Mouse (Mus musculus): Measurements from ENCODE around the gene Fuk.
"Not testable (repeated sequence)": the region's sequence is repeated elsewhere in the genome, so short reads cannot be mapped to it uniquely, and the experiment has no call there.

Gene Fuk

DNA sequence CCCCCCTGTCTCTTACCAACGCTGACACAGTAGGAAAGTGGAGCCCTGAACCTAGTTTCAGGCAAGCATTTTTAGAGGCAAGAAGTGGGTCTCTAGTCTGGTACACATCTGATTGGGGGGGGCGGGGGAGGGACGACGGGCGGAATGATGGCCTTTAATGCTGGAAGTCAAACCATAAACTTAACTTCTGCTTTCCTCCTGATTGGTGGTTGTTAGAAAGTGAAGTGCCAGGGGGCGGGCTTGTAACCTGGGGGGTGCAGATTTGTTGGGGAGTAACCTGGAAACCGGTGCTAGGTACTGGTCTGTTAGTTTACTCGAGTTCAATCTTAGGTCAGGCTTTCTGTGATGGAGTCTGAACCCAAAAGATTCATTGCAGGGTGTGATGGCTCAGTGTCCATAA, 16.2 kb upstream of the Fuk start:
- peak; percentile 28 for DNase-seq

DNA sequence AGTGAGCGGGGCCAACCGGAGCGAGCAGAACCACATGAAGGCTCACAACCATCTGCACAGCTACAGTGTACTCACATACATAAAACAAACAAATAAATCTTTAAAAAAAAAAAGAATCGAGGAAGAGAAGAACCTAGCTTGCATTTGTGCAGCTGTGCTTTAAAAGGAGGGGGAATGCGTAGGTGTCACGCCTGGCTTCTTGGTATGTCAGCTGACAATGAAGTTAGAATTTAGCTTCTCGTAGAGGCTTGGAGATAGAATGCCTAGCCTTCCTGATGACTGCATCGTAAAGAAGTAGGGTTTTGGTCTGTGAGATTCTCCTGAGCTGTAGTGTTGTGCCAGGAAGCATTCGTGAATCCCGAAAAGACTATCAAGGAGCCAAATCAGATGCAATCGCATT, 15.7 kb upstream of the Fuk start:
- DNase-seq = no peak

DNA sequence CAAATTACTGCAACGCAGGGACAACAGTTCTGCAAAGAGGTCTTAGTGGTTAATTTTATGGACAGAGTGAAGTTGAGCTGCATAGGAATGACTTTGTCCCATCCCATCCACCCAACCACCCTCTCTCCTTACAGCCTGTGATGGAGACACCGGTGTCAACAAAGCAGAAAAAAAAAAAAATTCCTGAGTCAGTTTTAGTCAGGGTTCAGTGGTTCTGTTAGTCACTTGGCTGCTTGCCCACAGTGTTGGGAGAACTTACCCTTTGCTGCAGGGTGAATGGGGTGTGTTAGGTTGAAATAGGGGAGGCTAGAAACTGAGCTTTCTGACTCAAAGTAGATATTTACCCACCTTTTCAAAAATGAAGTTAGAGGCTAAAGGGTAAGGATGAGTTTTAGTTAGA, 15.1 kb upstream of the Fuk start:
- DNase-seq = no peak

DNA sequence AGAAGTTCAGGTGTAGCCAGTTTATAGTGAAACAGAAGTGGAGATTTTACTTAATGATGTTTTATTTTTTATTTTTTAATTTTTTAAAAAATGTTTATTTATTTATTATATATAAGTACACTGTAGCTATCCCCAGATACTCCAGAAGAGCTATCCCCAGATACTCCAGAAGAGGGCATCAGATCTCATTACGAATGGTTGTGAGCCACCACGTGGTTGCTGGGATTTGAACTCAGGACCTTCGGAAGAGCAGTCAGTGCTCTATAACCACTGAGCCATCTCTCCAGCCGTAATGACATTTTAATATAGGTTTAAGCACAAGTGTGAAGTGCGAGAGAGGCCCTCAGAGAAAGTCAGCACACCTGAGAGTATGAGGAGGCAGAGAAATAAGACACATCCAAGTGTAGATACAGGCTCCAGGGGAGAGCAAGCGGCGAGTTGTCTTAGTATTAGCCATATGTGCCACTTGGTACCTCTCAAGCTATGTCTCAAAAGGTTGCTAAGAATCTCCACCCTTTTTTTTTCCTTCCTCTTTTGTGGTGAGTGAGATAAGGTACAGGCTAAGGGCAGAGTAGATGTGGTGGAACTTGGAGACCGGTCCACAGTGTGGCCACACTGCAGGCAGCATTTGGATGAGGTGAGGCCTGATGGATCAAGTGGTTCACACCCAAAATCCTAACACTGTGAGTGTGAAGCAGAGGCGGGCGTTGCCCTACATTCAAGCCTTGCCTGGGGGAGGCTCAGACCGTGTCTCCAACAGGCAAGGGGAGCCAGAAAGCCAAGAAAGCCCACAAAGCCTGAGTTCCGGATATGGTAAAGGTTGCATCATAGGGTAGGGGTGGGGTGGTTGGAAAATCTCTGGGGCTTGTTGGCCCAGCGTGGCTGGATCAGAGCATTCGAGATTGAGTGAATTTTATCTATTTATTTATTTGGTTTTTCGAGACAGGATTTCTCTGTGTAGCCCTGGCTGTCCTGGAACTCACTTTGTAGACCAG, 9.6 kb upstream of the Fuk start:
- DNase-seq = peak; percentile 27

DNA sequence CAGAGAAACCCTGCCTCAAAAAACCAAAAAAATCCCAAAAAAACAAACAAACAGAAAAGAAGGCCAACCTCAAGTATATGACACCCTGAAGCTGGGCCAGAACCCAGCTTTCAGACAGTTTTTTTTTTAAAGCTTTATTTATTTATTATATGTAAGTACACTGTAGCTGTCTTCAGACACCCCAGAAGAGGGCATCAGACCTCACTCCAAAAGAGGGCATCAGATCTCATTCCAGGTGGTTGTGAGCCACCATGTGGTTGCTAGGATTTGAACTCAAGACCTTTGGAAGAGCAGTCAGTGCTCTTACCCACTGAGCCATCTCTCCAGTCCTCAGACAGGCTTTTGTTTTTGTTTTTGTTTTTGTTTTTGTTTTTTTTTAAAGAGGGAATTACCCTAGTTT, 7.6 kb upstream of the Fuk start:
- not testable (repeated sequence) for DNase-seq

DNA sequence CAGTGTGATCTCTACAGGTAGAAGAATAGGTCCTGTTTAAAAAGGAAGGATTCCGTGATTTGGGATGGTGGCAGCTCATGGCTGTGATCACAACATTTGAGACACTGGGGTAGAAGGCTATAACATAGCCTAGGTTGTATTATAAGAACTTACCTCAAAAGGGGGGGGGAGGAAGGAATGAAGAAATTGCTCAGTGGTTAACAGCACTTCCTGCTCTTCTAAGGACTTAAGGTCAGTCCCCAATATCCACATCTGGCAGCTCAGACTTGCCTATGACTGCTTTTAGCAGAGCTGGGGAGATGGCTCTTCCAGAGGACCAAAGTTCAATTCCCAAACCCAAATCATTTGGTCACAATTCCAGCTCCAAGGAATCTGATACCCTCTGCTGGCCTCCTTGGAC, 4.4 kb upstream of the Fuk start:
- DNase-seq = no peak

DNA sequence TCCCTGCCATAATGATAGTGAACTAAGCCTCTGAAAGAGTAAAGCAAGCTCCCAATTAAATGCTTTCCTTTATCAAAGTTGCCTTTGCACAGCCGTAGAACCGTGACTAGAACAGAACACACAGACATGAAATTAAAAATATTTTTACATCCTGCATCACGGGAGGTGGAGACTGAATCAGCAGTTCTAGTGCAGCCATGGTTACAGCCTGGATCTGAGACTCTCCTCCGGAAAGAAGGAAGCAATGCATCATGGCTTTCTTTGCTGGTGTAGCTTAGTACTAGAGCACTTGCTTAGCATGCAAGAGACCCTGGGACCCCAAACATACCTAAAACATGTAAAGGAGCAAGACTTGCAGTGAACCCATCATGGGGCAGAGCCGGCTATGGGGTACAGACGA, 3.1 kb upstream of the Fuk start:
- no peak for DNase-seq

DNA sequence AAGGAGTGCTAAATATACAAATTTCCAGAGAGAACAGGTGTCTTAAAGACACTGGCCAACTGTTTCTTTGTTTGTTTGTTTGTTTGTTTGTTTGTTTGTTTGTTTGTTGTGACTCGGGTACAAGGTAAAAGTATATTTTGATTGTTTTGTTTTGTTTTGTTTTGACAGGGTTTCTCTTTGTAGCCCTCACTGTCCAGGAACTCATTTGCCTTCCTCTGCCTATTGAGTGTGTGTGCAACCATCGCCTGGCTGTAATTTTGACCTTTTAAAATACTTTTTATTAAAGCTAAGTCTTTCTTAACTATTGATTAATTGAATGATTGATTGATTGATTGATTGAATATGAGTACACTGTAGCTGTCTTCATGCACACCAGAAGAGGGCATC, 284 bp upstream of the Fuk start:
- DNase-seq = no peak

DNA sequence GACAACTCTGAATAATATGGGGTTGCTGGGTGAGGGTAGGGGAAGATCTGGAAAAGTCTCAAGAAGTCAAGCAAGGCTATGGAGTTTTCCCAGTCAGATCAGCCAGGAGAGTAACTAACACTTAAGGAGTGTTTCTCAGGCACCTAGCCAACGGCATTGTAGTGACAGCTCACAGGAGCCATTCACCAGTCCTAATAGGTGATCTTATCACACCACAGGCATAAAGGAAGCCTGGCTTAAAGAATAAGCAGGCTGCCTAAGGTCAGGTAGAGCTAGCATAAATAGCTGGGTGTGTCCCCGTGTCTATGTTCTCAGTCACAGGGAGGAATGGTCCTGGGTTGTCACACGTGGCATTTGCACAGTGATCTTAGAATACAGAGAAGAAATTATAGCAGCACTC, 1.2 kb downstream of the Fuk start:
- DNase-seq = peak; percentile 29

DNA sequence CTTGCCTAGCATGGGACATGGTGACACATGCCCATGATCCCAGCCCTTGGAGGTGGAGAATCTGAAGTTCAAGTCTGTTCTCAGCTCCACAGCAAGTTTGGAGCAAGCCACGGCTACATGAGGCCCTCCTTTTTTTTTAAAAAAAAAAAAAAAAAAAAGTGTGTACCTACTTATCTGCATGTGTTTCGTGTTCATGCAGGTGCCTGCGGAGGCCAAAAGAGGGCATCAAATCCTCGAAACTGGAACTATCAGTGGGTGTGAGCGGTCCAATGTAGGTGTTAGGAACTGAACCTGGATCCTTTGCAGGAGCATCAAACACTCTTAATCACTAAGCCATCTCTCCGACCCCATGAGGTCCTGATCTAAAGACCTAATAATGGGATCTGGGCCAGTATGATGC, 4.8 kb downstream of the Fuk start:
- DNase-seq = no peak

DNA sequence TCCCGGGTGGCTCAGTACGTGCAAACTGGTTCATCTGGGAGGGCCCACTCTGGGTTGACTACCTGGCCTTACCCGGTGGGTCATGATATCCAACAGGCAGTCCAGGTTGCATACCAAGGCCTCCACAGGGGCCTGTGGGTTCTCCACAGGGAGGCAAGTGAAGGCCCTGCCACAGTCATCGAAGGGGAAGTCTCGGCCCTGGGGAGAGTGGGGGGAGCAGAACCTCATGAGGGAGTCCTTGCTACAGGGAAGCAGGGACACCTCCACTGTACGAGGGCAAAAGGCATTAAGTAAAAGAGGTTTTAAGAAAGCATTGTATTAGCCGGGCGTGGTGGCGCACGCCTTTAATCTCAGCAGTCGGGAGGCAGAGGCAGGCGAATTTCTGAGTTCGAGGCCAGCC, 6.5 kb downstream of the Fuk start:
- DNase-seq = no peak

DNA sequence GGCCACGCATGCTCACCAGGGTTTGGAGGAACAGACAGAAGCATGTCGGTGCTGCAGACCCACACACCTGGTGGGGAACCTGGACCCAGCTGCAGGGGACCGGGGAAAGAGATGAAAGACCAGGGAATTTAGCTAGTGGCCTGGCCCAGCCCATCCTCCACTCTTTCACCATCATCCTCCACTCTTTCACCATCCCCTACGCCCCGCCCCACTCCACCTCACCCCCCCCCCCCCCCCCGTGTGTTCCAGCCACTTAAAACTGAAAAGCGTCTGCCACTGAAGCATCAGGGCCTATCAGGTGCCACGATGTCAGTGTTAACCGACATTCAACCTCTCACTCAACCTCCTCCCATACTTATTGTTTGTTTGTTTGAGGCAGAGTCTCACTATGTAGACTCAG, 7.0 kb downstream of the Fuk start:
- no peak for DNase-seq

DNA sequence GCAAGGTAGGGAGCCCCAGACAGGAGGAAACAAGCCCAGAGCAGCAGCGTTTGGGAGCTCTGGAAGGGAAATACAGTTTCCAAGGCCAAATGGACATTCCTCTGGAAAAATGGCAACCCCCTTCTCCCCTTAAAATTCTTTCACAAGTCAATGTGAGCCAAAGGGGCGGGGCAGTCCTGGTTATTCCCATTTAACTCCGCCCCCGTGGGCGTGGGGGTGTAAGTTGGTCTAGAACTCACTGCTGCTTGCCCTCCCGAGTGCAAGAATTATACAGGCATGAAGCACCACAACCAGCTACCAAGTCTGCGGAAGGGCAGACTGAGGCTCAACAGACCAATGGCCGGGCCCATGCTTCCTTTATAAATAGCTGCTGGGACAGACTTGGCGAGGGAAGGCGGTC, 7.4 kb downstream of the Fuk start:
- DNase-seq = no peak

DNA sequence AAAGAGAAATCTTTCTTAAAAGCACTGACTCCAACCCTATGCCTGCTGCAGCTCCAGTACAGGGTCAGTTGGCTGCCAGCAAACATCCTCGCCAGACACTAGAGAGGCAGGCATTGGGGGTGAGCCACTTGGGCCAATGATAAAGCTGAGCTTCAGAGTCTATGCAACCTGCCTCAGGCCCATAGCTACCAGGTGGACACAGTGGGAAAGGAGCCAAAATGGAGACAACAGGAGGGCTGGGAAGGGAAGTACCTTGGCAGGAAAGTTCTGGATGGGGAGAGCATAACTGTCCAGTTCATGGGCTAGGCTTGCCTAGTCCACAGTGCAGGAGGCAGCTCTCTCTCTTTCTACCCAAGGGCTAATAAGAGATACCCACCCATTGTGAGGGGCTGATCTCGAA, 9.4 kb downstream of the Fuk start:
- no peak for DNase-seq

DNA sequence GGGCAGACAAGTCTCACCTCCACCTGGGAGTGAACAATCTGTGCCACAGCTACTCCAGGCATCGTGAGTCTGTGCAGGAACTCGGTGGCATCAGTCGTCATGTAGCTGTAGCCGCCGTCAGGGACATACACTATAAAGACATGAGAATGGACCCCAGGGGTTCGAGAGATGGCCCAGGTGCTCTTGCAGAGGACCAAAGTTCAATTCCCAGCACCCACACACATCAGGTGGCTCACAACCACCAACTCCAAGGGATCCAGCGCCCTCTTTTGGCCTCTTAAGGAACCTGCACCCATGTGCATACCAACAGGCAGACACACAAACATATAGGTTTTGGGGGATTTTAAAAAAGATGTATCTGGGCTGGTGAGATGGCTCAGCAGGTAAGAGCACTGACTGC, 10.2 kb downstream of the Fuk start:
- no peak for DNase-seq

DNA sequence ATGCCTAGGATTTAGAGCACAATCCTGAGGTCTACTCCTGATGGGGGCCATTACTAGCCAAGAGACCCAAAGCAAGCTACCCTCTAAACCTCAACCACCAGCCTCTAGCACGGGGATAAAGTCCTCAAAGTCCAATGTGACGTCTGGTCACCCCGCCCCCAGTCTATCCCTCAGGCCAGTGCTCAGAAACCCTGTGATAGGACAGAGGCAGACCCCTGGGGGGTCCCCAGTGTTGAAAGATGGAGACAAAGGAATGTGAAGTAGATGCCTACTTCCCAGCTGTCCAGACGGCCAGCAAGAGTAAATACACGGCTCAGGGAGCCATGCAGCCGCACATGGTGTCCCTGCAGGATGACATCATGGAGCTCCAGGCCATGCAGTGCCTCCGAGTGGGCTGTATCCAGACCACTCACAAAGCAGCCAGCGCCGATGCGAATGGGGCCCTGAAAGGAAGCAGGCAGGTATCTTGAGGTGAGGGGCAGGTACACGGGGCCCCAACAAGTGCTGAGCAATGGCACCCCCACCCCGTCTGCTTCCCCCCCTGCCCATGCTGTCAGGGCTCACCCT, 12.3 kb downstream of the Fuk start:
- no peak for DNase-seq

DNA sequence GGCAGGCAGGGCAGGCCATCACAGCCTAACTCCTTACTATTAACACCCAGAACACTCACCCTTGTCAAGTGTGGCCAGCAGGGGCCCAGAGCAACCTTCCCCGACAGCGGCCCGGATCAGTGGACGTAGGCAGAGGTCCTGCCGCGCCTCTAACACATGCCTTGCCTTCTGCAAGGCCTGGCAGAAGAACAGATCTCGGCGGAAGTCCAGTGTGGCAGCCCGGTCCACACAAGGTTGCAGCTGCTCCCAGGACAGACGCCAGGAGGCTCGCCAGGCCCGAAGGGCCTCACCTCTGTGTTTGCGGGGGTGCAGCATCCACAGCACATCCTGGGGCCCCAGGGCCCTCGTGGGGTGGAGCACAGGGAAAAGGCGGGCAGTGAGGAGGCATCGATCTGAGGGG, 13.4 kb downstream of the Fuk start:
- no peak for DNase-seq

DNA sequence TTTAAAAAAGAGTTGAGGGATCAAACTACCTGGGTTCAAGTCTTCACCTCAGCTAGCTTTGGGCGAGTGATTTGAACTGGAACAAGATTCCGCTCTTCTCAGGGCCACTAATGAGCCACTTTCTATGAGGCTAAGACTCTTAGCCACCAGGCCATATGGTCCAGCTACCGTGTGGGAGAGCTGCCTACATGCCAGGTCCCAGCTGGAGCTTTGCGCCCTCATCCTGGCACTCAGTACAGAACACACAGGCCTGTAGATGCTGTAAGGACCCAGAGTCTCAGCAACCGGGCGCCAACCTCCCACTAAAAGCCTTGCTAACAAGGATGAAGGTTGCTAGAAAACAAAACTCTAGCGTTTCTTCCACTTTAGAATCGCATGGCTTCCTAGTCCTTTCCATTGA, 13.8 kb downstream of the Fuk start:
- DNase-seq = no peak

DNA sequence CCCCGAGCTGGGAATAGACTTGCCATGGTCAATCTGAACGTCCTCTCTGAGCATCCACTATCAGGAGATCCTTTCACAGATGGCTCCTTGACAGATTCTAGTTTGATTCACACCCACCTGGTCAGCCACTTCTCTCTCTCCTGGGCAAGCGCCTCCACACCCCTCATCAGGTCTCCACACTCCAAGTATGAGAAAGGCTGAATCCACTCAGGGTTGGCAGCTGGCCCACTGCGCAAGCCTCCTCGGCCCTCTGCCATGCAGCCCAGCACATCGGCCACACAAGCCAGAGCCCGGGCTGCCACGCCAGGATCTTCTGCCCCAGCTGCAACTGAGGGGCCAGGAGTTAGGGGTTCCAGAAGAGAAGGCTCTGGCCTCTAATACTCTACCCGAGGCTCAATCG, 14.7 kb downstream of the Fuk start:
- DNase-seq = no peak

DNA sequence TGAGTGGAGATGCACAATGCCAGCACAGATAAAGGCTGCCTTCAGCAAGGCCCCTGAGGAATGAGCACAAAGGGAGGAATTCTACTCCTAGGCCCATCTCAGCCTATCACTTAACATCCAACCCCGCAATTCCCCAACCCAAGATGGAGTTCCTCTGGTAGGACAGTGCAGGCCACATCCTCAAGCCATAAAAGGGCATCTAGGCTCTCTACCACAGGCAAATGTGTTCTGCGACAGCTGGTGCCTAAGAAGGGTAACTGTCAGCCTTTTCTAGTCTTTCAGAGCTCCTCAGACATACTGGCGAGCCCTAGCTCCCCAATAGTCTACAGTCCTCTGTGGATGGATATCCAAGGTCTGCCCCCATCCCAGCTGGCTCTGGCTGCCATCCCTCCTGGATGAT, 15.7 kb downstream of the Fuk start:
- DNase-seq = no peak

DNA sequence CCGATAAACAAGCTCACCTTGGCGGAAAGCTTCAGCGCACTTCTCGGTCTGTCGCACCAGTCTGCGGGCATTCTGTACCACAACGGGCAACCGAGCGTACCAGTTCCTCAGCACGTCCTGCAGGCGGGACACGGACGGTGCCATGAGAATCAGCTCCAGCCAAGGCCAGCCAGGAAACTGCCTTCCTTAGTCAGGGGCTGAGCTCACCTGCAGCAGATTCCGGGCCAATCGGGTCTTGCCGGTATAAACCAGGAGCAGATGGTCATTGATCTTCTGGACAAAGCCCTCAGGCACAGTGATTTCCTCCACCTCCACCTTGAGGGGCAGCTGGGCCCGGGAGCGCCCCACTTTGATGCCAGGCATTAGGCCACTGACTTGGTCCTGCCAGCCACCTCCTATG, 18.5 kb downstream of the Fuk start:
- no peak for DNase-seq

DNA sequence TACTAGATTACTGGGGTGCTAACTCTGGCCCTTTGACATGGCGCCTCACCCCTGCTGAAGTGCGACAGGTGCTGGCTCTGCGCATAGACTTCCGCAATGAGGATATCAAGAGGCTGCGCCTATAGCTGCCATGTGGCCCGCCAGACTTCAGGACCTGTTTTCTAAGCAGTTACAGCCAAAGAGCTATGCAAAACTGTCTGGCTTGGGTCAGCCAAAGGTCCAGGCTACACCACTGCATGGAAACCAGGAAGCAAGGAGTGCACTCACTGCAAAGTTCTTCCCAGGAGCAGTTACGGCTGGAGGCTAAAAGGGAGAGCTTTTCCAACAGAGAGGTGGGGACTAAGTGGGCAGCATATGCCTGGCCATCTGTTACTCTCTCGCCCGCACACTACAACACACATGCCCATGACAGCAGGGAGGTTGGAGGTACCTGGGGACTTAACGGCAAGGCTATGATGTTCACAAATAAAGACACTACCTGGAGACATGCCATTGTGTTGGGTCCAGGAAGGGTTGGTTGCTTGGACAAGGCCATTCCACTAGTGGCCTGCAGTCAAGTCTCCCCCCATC, 20.5 kb downstream of the Fuk start:
- DNase-seq = no peak

DNA sequence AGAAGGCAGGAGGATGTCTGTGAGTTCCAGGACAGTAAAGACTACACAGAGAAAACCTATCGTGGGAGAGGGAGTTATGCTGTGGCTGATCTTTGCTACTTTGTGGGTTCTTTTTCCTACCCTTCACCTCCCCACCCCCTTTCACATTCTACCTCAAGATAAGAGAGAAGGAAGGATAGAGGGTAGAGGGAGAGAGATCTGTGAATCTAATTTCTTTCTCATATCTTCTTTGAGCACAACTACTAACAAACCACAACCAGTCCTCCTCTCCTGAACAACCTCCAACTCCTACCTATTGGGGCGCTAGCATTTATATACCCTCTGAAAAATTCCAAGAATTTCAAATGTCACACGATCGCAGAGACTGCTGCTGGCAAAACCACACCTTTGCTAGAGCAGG, 24.4 kb downstream of the Fuk start:
- no peak for DNase-seq

DNA sequence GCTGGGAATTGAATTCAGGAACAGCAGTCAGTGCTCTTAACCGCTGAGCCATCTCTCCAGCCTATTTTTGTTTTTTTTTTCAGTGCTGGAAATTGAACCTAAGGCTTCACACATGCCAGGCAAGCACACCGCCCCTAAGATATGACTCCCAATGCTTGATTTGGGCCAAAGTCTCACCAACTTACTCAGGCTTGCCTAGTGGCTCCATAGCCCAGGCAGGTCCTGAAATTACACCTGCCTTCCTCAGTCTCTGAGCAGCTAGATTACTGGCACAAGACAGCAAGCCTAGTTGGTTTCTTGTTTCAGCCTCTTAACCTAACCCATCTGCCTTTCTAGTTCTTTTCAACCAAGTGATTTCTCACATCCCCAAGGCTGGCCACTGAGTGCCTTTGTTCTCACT, 31.8 kb downstream of the Fuk start:
- DNase-seq = no peak

Measured in lung, postnatal 36 days (tissue).